Mouse (Mus musculus): ENCODE data around the gene Zfc3h1. TPM values are rescaled to one million over a fixed set of nuclear protein-coding genes. Genes with fewer than 3 reads are reported as not detected.

Zfc3h1 gene
- polyA plus RNA-seq, 1 experiment = 116 TPM

DNA sequence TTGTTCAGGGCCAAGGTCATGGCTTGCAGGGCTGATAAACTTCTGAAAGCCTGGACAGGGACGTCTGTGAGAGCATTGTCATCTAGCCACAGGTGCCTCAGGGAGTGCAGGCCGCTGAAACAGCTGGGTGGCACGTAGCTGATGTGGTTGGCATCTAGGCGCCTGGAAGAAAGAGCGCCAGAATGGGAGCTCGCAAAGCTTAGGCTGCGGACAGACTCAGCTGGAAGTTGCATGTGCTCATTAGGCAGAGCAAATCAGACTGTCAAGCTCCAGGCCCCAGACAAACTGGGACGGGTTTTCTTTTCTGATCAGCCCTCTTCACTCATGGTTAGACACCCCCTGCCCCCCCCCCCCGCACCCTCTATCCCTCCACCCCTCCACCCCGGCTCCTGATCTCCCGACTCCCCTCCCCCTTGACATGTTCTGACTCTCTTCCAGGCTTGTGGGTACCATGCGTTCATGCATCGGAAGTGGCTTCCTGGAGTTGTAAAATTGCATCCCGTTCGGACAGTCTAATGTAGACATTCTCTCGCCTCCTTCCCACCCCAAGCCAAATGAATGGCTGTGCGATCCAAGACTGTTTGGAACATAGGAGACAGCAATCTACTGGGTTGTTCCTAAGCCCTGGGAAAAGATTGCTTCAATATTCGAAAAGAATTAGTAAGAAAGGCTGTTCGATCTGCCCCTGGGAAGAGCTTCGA is 93.8 kb downstream of the Zfc3h1 start:
- no peak for DNase-seq (ENCODE audit: low spot score)

Other genes starting within 250 kb of the Zfc3h1 start
- gene Tph2, start 199.9 kb upstream of the Zfc3h1 start, polyA plus RNA-seq (2012; rRNA removed) = not detected in 2 replicates
- gene Tbc1d15, start 133.5 kb upstream of the Zfc3h1 start, polyA plus RNA-seq (2012; rRNA removed) = 44.6 and 52.0 TPM in 2 replicates
- gene Rab21, start 69.4 kb upstream of the Zfc3h1 start, polyA plus RNA-seq (2012; rRNA removed) = 36.2 and 39.5 TPM in 2 replicates
- gene Tmem19, start 22.5 kb upstream of the Zfc3h1 start, polyA plus RNA-seq (2012; rRNA removed) = 18.8 and 19.4 TPM in 2 replicates
- 9.9 and 11.1 TPM in 2 replicates for gene Thap2, start 516 bp upstream of the Zfc3h1 start, polyA plus RNA-seq (2012; rRNA removed)
- gene A930009A15Rik, start 185.0 kb downstream of the Zfc3h1 start, polyA plus RNA-seq (2012; rRNA removed) = not detected in 2 replicates
- 3.1 and 3.5 TPM in 2 replicates for gene Lgr5, start 202.8 kb downstream of the Zfc3h1 start, polyA plus RNA-seq (2012; rRNA removed)

Measured in urinary bladder, adult 2 months (tissue).